Mouse (Mus musculus) MEL-GATA-1-ER (cell line): ENCODE data around the gene Chac1.
A peak's percentile ranks its signal among the peaks of the same experiment; 100 is the strongest.

Experiments
- DNase-seq: peaks from one replicate; pipeline ENCODE4 v3.0.0-alpha.2; 2012; ENCODE audit warnings: low read depth; ENCODE audit errors: extremely low read depth

The Chac1 gene

GRCm38 (mm10) chr2:119327942-119328526 is 23.0 kb upstream of the Chac1 start:
- no peak for DNase-seq

DNA sequence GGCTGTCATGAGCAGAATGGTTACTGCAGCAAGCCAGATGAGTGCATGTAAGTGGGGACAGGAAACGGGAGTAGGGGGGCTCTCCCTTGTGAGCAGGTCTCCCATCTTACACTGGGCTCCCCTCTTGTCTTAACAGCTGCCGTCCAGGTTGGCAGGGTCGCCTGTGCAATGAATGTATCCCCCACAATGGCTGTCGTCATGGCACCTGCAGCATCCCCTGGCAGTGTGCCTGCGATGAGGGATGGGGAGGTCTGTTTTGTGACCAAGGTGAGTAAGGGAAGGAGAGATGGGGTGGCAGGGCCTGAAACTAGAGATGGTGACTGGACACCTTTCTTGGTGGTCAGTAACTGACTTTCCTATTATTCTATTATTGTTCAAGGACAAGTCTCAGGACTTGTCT is 22.5 kb upstream of the Chac1 start:
- DNase-seq: no peak

- no peak for DNase-seq
Observed at GRCm38 (mm10) chr2:119329123-119329817, 21.8 kb upstream of the Chac1 start.

DNA sequence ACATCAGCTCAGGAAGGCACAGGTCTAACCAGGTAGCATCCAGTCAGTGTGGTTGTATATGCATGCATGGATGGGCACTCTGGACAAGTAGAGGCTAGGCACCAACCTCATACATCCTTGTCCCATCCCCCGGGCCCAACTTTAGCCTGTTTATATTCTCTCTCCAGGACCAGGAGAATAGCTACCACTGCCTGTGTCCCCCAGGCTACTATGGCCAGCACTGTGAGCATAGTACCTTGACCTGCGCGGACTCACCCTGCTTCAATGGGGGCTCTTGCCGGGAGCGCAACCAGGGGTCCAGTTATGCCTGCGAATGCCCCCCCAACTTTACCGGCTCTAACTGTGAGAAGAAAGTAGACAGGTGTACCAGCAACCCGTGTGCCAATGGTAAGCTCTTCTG is 20.2 kb upstream of the Chac1 start:
- DNase-seq: no peak

GRCm38 (mm10) chr2:119332177-119332661 is 18.8 kb upstream of the Chac1 start:
- no peak for DNase-seq

GRCm38 (mm10) chr2:119334135-119334534 is 16.9 kb upstream of the Chac1 start:
- no peak for DNase-seq

DNA sequence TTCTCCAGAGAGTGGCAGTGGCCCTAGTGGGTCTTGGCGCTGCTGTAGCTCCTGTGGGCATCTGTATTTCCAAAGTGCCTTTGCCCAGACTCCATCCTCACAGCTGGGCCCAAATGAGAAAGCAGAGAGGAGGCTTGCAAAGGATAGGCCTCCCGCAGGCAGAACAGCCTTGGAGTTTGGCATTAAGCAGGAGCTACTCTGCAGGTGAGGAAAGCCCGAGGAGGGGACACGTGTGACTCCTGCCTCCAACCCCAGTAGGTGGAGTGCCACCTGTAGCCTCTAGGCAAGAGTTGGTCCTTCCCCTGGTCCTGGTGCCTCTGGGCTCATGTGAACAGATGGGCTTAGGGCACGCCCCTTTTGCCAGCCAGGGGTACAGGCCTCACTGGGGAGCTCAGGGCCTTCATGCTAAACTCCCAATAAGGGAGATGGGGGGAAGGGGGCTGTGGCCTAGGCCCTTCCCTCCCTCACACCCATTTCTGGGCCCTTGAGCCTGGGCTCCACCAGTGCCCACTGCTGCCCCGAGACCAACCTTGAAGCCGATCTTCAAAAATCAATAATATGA is 16.0 kb upstream of the Chac1 start:
- no peak for DNase-seq

- DNase-seq: no peak
Observed at GRCm38 (mm10) chr2:119335535-119335934, 15.5 kb upstream of the Chac1 start.

- DNase-seq: no peak
Observed at GRCm38 (mm10) chr2:119336002-119336401, 15.0 kb upstream of the Chac1 start.

DNA sequence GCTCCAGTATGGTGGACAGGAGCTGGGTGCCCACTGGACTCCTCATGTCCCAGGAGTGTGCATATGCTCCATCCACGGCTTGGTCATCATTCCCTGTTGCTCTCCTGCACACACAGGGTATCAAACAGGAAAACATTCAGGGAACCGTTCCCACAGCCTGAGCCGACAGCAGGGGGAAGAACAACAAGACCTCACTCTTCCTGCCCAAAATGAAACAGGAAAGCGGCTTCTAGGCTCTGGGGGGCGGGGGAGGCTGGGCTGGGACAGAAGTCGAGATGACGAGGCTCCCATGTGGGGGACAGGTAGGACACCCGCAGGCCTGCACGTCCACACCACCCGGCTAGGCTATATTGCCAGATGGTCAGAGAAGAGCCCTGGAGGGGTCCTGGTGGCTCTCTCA is 14.6 kb upstream of the Chac1 start:
- no peak for DNase-seq

DNA sequence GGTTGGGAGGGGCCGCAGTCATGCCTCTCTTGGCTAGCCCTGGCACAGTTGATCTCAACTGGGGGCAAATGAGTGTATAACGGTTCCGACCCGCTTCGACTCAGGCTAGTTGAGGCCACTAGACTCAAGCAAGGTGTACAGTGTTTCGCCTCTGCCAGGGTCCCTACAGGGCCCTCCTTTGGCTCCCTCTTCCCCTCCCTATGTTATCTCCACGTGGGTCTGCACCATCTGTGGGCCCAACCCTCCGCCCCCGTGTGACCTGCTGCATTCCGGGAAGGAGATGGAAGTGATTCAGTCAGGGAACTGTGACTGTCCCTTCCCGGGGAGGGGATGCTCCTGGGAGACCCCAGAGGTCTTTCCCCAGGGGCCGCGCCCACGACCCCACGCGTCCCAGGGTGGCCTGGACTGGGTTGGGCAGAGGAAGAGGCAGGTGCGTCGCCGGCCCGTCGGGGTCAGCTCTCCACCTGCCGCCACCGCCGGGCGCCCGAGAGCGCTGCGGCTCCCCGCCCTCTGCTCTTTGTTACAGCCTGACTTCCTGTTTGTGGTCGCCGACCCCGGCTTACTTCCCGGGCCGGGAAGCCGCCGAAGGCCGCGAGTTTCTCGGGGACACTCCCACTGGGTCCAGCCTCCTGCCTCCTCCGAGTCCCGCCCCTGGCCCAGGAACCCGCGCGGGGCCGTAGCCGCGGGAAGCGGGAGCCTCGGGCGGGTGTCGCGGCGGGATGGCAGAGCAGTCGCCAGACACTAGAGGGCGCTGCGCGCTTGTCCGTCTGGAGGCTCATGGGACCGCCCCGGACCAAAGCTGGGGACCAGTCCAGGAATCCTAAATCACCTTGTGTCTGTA is 13.4 kb upstream of the Chac1 start:
- DNase-seq: peak; percentile 53

DNA sequence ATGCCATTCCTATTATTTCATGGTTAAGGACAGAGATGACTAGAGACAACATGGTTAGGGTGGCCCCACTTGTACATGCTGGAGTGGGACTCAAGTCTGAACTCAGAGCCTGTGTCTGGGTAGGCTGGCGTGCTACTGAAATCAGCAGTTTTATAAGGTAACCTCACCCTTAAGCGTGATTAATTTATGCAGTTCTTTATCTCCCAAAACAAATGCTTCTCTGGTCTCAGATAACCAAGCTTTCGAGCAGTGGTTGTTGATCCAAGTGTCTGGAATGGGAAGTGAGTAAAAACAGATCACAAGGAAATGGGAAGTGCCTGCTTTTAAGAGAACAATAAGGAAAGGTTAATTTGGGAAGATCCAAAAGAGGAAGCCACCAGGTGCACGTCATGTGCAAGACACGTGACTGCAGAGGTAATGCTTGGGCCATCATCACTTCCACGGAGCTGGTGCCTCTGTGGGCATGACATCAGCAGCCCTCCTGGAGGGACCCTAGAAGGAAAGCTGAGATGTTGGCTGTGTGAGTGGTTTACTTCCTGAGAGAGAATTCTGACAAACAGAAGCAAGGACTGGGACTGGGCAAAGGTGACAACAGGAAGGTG is 6.4 kb upstream of the Chac1 start:
- DNase-seq: no peak

DNA sequence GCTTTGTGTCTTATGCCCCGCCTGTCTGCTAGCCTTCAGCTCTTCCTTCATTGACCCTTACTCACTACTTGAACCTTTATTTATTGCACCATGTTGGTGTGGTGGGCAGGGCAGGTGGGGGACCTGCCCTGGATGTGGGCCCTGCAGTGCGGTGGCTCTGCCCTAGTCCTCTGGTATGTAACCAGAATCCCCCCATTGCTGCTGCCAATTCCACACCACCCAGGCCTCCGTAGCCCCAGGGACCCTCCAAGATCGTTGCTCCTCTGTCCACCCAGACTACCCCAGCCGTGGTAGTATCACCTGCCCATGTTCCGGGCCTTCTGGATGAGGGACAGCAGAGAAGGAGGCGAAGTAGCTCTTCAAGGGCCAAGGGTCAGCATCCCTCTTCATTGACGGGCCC is 2.7 kb downstream of the Chac1 start:
- DNase-seq: no peak

GRCm38 (mm10) chr2:119355089-119355488 is 4.1 kb downstream of the Chac1 start:
- DNase-seq: no peak

GRCm38 (mm10) chr2:119355651-119356050 is 4.6 kb downstream of the Chac1 start:
- no peak for DNase-seq

DNA sequence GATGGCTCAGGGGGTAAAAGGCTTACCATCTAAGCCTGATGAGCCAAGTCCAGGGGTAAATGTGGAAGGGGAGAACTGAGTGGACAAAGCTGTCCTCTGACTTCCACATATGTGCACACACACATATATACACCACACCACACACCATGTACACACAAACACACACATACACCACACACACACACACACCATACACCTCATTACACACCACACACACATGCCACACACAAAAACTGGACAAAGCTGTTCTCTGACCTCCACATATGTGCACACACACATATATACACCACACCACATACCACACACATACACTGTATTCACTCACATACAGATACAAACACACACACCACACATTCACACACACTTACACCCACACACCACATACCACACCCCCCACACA is 5.3 kb downstream of the Chac1 start:
- no peak for DNase-seq

- DNase-seq: no peak
Observed at GRCm38 (mm10) chr2:119356805-119357204, 5.8 kb downstream of the Chac1 start.

- DNase-seq: no peak
Observed at GRCm38 (mm10) chr2:119358249-119358648, 7.2 kb downstream of the Chac1 start.

DNA sequence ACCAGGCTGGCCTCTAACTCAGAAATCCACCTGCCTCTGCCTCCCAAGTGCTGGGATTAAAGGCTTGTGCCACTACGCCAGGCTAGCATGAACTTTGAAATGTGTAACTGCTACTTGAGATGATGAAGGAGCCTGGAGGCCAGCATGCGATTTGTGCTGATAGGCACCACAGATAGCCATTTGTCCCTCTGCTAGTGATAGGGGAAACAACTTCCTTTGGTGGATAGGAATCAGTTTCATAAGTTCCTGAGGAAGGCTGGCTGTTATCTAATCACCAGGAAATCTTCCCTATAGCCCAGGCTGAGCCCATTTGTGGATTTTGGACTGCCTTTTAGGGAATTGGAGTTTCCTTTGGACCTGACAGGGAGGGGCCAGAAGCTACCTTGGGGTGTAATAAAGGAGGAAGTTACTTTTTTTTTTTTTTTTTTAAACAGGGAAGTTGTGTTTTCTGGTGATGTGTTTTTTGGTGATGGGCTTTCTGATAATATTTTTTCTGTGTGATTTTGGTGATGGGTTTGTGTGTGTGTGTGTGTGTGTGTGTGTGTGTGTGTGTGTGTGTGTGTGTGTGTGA is 8.8 kb downstream of the Chac1 start:
- peak; percentile 59 for DNase-seq

DNA sequence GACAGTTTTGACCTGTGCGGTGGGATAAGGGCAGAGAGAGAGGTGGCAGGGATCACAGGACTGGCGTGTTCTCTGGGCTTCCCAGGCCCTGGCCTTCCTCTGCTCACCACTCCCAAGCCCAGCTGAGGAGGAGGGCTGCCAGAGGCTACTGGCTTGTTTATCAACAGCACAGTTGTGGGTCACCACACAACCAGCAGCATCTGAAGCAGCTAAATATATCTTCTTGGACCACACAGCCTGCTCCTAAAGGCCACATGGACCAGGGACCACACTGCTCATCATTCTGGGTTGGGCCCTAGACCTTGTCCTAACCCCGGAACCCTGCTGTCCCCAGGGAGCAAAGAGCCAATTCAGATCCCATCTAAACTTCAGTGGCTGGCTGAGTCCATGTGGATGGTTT is 13.9 kb downstream of the Chac1 start:
- no peak for DNase-seq

GRCm38 (mm10) chr2:119367346-119367745 is 16.3 kb downstream of the Chac1 start:
- no peak for DNase-seq
